Mouse (Mus musculus): Measurements from ENCODE around the gene Gm49398.

The Gm49398 gene

GRCm38 (mm10) chr13:61288739-61289138, at the start of gene Gm49398:
TSS of gene Gm49398 (minus strand) at chr13:61288839.
- DNase-seq, result no peak

GRCm38 (mm10) chr13:61255258-61255657, 33.4 kb downstream of the Gm49398 start, which contains the start of gene Cts8:
TSS of gene Cts8 (minus strand) at chr13:61255358.
- DNase-seq, result no peak

GRCm38 (mm10) chr13:61241076-61241947, 47.3 kb downstream of the Gm49398 start:
- DNase-seq, result peak; percentile 11

GRCm38 (mm10) chr13:61203310-61203709, 85.3 kb downstream of the Gm49398 start, which contains the start of gene Cts6:
TSS of gene Cts6 (minus strand) at chr13:61203410.
- DNase-seq, result no peak

Data from kidney, adult 11 months (tissue).